ENCODE assay signal across 28 mouse cellular contexts in genomic region chr2:112348246-112348645, GRCm38 (mm10).
"Had no signal": no experiment of that assay in that cellular context is flagged by ENCODE, and none has a peak within 500 bp of the region (broad histone marks: within the 10 kb centered on the region; RNA-seq: fewer than 3 reads in every experiment).

No protein-coding gene starts in this region.

- H3K9me3 ChIP-seq: embryonic facial prominence, embryonic 10.5 days; embryonic facial prominence, embryonic 12.5 days; embryonic facial prominence, embryonic 13.5 days; embryonic facial prominence, embryonic 15.5 days; forebrain, embryonic 10.5 days; forebrain, embryonic 12.5 days; forebrain, embryonic 13.5 days; forebrain, embryonic 15.5 days had no signal

- DNase-seq: cerebellum, adult 2 months; cerebellum, adult 8-10 months; cerebellum, adult 9-10 months; cerebellum, adult 9-11 months; cerebellum, postnatal 10 days; cerebellum, postnatal 14 days; cerebellum, postnatal 25 days; cerebellum, postnatal 36 days; embryo, embryonic 11 days; forebrain, postnatal 0 days; gastrocnemius, adult 2 months; gastrocnemius, postnatal 10 days; gastrocnemius, postnatal 14 days; gastrocnemius, postnatal 25 days; gastrocnemius, postnatal 36 days; heart, adult 18-20 months; heart, adult 2 months had no signal

- H3K4me2 ChIP-seq: embryonic facial prominence, embryonic 12.5 days; embryonic facial prominence, embryonic 13.5 days; embryonic facial prominence, embryonic 15.5 days; forebrain, embryonic 12.5 days; forebrain, embryonic 13.5 days; forebrain, embryonic 15.5 days had no signal

- H3K9ac ChIP-seq: embryonic facial prominence, embryonic 12.5 days; embryonic facial prominence, embryonic 13.5 days; embryonic facial prominence, embryonic 15.5 days; forebrain, embryonic 12.5 days; forebrain, embryonic 13.5 days; forebrain, embryonic 15.5 days; forebrain, postnatal 0 days had no signal

- H3K27me3 ChIP-seq: embryonic facial prominence, embryonic 12.5 days; embryonic facial prominence, embryonic 13.5 days; embryonic facial prominence, embryonic 15.5 days; forebrain, embryonic 12.5 days; forebrain, embryonic 13.5 days; forebrain, embryonic 15.5 days had no signal

- H3K4me1 ChIP-seq: embryonic facial prominence, embryonic 10.5 days; embryonic facial prominence, embryonic 12.5 days; embryonic facial prominence, embryonic 13.5 days; embryonic facial prominence, embryonic 15.5 days; forebrain, embryonic 10.5 days; forebrain, embryonic 12.5 days; forebrain, embryonic 13.5 days; forebrain, embryonic 15.5 days had no signal

- ATAC-seq: forebrain, embryonic 13.5 days; forebrain, embryonic 14.5 days; forebrain, embryonic 15.5 days; forebrain, embryonic 16.5 days; forebrain, postnatal 0 days had no signal

- H3K4me3 ChIP-seq: embryonic facial prominence, embryonic 10.5 days; embryonic facial prominence, embryonic 12.5 days; embryonic facial prominence, embryonic 13.5 days; embryonic facial prominence, embryonic 15.5 days; erythroblast, embryonic 14.5 days; forebrain, embryonic 10.5 days; forebrain, embryonic 12.5 days; forebrain, embryonic 13.5 days; forebrain, embryonic 15.5 days; gastrocnemius, adult 2 months; heart, adult 2 months had no signal

- H3K27ac ChIP-seq: embryonic facial prominence, embryonic 10.5 days; embryonic facial prominence, embryonic 12.5 days; embryonic facial prominence, embryonic 13.5 days; embryonic facial prominence, embryonic 15.5 days; forebrain, embryonic 10.5 days; forebrain, embryonic 12.5 days; forebrain, embryonic 13.5 days; forebrain, embryonic 15.5 days; gastrocnemius, adult 2 months; heart, adult 2 months had no signal
